Mouse (Mus musculus) embryo, embryonic 10.5 days (tissue): ENCODE data around the gene Nphp3.

Source experiments
- DNase-seq: peaks from one replicate; pipeline ENCODE4 v3.0.0-alpha.2; 2015; ENCODE audit warnings: low spot score

Gene Nphp3

DNA sequence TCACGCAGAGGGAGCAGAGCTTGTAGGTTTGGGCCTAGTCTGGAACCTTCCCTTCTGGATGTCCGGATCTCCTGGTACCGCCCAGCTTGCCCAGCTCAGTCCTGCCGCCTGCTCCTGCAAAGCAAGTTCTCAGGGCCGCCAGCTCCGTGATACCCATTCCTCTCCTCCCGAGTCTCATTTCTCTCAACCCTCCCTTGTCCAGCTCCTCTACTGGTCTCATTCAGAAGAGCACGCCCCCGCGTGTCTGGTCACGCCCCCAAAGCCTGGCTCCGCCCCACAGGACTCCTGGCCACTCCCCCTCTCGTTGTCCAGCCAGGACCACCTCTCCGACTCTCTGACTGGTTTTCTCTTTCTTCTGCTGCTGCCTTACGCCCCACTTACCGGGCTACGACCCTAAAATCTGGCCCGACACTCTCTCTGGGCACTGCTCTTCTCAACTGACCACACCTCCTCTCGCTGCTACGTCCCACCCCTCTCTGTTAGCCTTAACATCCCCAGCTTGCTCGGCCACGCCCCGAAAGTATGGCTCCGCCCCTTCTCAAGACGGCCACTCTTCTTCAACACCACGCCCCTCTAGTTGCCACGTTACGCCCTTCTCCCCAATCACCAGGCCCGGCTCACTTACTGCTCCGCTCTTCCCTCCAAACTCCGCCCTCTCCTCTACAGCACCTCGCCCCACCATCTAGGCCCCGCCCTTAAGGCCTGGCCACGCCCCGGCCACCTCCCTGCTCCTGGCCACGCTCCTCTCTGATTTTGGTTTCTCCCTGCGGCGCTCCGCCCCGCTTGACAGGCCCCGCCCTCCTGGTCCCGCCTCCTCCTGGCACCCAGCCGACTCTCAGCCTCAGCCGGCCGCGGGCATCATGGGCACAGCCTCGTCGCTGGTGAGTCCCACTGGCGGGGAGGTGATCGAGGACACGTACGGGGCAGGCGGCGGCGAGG lies at the start of gene Nphp3:
Gene Nphp3, plus strand, starts transcription at position 624 of the 939 bp plus-strand sequence.
- peak; percentile 100 for DNase-seq

DNA sequence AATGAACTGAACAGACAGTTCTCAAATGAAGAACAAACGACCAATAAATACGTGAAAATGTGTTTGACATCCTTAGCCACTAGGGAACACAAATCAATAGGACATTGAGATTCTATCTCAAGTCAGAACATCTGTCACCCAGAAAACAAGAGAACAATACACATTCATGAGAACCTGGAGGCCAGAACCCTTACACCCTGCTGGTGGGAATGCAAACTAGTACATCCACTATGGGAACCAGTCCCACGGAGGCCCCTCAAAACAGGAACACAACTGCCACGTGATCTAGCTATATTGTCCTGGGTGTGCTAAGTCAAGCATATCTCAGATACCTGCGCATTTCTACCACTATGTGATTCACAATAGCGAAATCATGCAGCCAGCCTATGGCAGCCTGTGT lies 43.6 kb upstream of the Nphp3 start:
- DNase-seq = peak; percentile 13

DNA sequence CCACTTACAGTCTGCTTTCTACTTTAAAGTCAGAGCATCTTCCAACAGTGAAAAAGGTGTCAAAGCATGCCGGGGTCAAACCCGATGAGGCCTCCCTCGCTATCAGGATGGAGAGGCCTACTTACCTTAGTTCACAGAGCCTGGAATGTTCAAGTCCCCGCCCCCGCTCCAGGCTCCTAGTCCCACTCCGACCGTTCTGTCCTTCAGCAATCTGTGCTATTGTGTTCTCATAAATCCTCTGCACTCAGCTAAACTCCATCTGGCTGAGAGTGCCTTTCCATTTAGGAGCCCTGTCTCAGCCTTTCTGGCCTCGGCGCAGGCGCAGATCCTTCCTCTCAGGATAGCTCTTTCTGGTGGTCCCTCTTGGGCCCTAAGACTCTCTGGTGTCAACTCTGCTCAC lies 42.4 kb upstream of the Nphp3 start:
- no peak for DNase-seq

DNA sequence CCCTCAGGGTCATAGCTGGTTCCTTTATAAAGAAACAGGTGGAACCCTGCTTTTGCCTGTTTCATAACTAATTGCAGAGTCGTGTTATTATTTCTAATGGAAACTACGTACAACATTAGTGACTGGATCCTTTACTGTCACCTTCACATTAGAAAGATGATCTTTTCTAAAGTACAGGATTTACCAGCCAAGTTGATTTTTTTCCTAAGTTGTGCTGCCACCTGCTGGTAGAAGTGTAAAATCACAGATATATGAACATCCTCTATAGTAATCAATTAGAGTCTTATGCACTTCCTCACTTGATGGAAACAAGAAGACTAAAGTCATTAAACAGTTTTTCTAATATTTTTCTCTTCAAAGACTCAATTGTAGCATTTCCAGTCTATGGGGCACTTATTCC lies 5.8 kb upstream of the Nphp3 start:
- DNase-seq = peak; percentile 89

DNA sequence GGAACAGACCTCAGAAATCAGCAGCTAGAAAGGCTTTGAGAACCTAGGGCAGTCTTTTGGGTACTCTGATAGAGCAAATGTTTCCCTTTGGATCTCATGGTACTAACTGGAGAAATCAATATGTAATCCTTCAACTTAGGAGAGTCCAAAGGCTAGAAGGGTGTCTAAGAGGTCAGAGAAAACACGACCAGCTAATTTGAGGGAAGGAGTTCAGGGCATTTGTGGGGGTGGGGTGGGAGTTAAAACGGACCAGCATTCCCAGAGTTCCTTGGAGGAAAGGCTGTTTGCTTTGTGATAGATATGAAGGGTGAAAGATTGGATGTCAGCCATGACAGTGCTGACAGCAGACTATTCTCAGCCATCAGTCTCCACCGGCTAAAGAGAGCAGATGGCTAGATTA lies 1.7 kb upstream of the Nphp3 start:
- DNase-seq = no peak

DNA sequence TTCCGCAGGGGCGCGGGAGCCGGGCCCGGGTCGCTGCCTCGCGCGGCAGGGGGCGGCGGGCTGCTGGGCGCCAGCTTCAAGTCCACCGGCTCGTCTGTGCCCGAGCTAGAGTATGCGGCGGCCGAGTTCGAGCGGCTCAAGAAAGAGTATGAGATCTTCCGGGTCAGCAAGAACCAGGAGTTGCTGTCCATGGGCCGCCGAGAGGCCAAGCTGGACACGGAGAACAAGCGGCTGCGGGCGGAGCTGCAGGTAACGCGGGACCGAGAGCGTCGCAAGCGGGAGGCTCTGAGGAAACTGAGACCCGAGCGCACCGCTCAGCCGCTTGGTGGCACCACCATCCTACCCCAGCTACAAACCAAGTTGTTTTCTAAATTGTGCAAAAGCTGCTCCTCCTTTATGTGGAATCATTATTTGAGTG lies 578 bp downstream of the Nphp3 start:
- DNase-seq = peak; percentile 87

DNA sequence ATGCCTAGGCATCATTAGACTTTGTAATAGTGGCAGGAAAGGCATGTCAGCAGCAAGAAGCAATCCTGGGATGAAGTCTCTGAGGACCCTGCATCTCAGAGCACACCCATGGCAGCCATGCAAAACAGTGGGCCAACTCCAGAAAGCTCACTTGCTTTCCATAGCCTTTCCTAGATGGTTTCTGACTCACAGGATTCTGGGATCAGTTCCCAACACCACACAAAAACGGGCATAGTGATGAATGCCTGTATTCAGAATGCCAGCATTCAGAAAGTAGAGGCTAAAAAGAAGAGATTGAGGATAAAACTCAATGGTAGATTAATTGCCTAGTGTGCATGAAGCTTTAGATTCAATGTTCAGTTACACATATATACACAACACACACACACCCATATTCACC lies 12.2 kb downstream of the Nphp3 start:
- no peak for DNase-seq

DNA sequence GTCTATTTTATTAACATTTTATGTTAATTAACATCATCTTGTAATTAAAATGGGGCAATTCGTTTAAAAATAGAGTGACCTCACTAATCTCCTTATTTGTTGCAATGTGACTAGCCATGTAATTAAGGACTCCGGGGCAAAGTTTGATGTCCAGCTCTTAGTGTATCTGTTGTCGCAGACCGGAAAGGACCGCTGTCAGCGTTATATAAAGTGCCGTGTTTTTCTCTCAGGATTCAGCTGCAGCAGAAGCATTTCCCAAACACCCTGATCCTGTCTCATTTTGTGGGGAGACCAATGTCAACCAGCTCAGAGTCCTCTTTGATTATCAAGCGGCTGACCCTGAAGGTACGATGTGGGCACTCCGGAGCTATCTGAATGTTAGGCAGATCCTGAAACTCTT lies 18.7 kb downstream of the Nphp3 start:
- no peak for DNase-seq

DNA sequence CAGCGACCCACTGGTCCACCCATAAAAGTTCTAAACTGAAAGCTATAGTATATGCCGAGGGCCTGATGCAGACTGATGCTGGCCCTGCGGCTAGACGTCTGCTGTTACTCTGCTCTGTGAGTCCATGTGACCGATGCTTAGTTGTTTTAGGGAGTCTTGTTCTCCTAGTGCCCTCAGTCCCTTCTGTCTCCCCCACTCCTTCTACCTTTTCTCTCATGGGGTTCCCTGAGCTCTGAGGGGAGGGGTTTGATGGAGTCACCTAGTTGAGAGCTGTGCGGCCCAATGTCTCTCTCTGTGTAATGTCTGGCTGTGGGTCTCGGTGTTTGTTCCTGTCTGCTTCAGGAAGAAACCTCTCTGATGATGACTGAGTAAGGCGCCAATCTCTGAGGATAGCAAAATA lies 24.8 kb downstream of the Nphp3 start:
- no peak for DNase-seq

DNA sequence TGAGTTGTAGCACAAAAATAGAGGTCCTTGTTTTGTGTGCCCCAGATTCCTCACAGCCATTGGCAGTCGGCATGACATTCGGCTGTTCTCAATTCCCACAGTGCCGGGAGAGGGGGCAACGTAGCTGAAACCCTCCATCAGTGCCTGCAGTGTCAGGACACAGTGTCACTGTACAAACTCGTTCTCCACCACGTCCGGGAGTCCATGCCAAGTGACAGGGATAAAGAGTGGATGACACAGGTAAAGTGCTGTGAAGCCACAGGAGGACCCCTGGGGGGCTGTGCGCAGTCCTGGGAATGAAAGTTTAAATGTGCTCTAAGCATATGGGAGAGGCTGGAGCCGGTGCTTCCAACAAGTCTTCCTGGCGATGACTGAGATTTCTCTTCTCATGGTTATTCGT lies 27.5 kb downstream of the Nphp3 start:
- no peak for DNase-seq

DNA sequence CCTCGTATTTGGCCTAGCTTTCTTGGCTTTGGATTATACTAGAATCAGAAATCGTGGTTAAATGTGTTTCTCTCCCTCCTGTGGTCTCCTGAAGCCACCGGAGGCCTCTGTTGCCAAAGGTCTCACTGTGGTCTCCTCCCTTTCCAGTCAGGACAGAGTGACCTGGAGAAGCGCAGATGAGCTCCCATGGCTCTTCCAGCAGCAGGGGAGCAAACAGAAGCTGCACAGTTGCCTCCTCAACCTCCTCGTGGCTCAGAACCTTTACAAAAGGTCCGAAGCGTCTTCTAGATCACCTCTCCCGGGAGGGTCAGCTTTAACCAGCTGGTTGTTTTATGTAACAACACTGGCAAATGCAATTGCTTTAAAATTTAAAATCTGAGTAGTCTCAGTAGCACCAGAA lies 31.9 kb downstream of the Nphp3 start:
- DNase-seq = no peak

DNA sequence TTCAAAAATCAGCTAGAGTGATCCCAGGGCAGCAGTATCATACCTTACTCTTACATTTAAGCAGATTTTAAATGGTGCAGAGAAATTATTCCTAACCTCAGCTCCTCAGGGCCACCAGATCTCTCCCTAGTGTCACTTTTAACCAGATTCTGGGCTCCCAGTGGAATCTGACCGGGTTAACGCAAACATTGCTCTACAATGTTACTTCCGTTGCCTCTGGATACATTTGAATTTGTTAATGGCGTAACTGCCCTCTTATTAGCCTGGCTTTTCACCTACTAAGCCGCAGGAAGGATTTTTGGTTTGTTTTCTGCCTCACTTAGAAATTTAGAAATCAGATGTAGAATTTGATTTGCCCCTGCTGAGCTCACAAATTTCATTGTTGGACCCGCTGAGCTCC lies 32.4 kb downstream of the Nphp3 start:
- DNase-seq = no peak

DNA sequence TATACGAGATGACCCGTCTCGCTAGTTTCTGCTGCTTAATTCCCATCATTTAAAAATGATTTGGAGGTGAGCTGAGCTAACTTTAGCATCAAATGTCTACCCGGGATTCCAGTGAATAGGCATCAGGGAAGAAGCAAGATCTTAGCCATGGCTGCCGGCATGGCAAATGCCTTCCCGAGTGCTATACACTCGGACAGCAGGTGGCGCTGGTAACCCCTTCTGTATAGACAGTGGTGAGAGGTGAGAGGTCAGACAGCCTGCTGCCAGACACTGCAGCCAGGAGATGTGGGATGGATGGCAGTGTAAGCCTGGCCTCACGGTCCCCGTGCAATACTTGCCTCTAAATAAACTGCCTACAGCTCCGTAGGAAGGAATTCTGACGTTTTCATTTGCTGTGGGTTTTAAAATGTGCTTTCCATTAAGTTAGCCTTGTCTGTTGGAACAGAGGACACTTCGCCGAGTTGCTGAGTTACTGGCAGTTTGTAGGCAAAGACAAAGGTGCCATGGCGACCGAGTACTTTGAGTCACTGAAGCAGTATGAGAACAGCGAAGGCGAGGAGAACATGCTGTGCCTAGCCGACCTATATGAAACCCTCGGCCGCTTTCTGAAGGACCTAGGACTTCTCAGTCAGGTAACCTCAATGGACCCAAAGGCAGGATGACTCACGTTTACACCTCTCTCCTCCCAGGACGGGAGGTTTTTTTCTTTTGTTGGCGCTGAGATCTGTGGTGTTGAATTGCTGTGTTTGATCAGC lies 33.1 kb downstream of the Nphp3 start:
- peak; percentile 91 for DNase-seq

DNA sequence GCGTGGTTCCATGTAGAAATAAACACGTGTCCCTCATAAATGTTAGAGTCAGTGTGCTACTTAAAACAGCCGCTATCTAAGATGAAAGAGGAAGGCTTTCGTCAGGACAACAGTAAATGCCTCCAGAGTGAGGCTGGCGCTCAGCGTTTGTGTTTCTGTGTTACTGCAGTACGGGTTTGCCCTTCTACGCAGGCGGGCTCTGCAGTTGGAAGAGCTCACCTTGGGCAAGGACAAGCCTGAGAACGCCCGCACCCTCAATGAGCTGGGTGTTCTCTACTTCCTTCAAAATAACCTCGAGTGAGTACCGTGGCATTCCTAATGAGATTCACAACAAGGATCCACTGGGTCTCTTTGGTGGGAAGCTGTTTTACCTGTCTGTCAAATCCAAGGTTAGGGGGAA lies 35.9 kb downstream of the Nphp3 start:
- no peak for DNase-seq

DNA sequence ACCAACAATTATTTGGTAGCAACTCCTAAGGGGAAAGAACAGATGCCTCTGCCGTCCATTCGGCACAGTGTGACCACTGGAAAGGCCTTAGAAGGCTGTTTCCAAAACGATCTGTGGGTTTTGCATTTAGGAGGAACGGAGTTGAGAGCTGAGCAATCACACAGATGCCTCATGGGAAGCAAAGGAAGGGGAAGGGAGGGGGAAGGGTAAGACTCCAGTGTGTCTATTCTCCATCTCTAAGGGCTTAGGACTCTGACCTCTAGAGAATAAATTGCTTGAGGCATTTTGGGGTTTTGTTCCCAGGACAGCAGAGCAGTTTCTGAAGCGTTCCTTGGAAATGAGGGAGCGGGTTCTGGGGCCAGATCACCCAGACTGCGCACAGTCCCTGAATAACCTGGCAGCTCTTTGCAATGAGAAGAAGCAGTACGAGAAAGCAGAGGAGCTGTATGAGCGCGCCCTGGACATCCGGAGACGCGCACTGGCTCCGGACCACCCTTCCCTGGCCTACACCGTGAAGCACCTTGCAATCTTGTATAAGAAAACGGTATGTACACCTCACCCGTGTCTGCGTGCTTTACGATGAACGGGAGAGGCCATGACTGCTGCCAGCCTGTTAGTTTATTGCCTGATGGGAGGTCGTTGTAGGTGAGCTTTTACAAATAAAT lies 36.8 kb downstream of the Nphp3 start:
- no peak for DNase-seq

DNA sequence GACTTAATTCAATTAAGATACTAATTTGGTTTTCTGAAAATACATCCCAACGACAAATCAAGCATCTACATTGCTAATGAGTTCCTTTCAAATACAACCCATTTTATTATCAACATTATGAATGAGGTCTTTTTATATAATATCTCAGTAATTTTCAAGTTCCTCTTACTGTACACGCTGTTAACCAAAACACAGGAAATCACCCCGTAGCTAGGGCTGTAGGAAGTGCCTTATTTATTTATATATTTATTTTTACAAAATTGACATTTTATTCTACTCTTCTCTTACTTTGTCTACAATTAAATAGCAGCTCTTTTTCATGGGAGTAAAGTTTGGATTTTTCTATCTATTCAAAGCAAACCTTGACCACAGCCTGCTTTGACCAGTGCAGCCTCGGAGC lies 37.4 kb downstream of the Nphp3 start:
- DNase-seq = no peak

DNA sequence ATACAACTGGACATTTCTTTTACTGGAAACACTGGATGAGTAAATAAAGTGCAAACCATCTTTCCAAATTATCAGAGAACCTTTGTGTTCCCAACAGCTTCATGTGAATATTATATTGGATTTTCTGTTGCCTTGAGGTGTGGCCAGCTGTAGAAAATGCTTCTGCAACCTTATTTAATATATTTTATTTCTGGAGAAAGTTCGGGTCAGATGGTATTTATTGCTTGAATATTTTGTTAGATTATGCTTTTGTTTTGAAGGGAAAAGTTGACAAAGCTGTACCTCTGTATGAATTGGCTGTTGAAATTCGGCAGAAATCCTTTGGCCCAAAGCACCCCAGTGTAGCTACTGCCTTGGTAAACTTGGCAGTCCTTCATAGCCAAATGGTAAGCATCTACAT lies 38.0 kb downstream of the Nphp3 start, which contains the start of gene Gm28305:
Gene Gm28305, plus strand, starts transcription at position 301 of the 400 bp plus-strand sequence.
- DNase-seq = no peak

DNA sequence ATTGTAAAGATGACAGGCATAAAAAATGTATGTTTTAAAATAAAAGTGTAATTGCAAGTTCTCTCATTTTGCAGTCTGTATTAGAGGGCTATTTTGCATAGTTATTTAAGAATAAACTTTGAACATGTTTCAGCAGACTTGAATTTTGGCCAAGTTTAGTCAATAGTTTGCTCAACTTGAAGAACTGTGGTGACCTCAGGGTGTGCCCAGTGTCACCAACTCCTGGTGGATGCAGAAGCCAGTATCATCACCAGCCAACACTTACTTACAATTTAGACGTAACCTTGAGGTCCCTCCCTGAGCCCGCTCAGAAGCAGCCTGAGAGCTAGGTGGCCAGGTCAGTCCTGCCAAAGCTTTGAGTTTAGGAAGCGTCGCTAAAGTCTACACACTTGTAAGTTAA lies 41.3 kb downstream of the Nphp3 start:
- no peak for DNase-seq

DNA sequence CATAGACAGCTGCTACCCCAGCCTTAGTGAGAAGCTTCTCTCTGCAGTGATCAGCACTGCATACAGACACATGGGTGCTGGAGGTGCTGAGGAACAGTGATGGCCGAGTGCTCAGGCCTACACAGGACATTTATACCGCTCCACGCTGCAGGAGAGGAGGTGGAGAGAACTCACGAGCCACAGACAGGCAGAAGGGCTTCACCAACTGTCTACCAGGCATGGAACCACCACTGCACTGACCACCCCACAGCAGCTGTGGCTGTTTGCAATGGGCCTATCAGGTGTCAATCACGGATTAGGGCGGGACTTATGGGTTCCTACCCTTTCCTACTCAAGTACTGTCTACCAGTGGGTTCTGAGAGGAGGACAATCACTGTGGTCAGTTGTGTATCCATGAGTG lies 48.7 kb downstream of the Nphp3 start:
- no peak for DNase-seq

DNA sequence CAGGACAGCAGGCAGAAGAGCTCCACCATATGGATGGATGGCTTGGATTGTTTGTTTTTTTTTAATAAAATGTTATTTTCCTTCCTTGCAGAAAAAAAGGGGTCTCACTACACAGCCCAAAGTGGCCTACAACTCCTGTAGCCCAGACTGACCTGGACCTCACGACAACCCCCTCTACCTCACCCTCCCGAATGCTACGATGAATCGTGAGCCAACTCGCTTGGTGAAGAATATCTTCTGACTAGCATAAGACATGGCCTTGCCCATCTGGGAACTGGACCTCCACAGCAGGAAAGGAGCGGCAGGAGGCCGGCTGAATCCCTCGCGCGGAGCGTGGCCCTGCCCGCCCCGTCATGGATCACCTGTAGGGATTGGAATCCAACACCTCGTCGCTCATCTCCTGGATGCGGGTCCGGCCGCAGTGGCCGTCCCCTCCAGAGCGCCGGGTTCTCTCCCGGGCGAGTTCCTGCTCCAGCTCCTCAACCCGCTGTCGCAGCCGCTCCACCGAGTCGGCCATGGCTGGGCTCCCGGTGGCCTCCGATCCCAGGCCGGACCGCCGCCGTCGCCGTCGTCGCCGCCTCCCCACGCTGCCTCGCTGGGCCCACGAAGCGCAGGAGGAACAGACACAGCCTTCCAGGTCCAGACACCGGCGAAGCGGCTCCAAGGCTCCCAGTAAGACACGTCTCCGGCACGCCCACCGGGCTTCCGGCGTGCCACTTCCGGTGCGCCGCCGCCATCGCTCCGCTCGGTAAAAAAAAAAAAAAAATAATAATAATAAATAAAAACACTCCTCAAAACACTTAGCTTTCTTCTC lies 60.3 kb downstream of the Nphp3 start, which contains the start of gene Uba5:
Gene Uba5, minus strand, starts transcription at position 705 of the 814 bp plus-strand sequence.
- no peak for DNase-seq

DNA sequence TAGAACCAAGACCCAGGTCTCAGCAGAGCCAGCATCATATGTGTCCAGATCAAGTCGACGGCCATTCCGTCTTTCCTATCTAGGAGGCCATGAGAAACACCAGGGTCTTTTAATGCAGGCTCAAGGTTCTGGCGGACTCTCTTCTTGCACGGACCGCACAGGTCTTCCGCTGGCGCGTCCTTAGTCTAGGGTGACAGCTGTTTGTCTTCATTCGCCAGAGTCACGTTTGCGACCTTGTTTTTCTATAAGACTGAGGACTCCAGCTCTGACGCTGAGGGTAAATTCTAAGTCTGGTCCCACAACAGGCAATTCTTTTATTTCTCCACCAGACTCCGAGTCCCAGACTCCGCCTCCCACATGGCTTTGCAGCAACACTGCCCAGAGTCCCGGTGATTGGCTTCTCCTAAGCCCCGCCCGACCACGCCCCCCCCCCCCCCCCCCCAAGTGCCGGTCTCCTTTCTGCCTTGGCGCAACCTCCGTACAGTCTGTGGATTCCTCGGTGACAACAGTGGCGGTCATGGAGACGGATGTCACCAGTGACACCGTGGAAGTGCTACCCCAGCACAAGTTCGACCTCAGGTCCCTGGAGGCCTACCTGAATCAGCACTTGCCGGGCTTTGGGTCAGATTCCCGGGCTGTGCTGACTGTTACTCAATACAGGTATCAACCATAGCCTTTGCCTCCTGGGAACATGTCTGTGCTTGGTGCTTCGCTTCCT lies 61.1 kb downstream of the Nphp3 start, which contains the start of gene Acad11:
Gene Acad11, plus strand, starts transcription at position 134 of the 718 bp plus-strand sequence.
- peak; percentile 92 for DNase-seq
